Mouse (Mus musculus) kidney, postnatal 0 days (tissue): ENCODE measurements around the gene Nlgn3. TPM values are rescaled to one million over a fixed set of nuclear protein-coding genes. Genes with fewer than 3 reads are reported as not detected.

Source experiments
- ATAC-seq: fragments of 200-750 bp; cut with Nextera tagmentation; replicated peaks from 2 replicates; pipeline ENCODE4 v1.8.0; 2017; ENCODE audit warnings: low read depth, moderate number of reproducible peaks, moderate TSS enrichment, moderate library complexity; ENCODE audit not compliant: low FRiP score
- DNase-seq: peaks from one replicate; pipeline ENCODE4 v3.0.0-alpha.2; 2016; ENCODE audit warnings: low spot score
- H3K27ac ChIP-seq: fragments of 300-500 bp; sonication (generic); 2 replicates; pipeline ENCODE4 v1.5.1; 2014; ENCODE audit warnings: mild to moderate bottlenecking
- H3K27me3 ChIP-seq: fragments of 300-500 bp; sonication (generic); 2 replicates; pipeline ENCODE4 v1.6.1; 2014; ENCODE audit warnings: low read length, mixed read lengths; ENCODE audit not compliant: insufficient read depth
- H3K36me3 ChIP-seq: fragments of 300-500 bp; sonication (generic); 2 replicates; pipeline ENCODE4 v1.6.1; 2014; ENCODE audit warnings: low read length, mixed read lengths; ENCODE audit not compliant: insufficient read depth
- H3K4me1 ChIP-seq: fragments of 300-500 bp; sonication (generic); replicated peaks from 2 replicates; pipeline ENCODE4 v1.6.1; 2014; ENCODE audit warnings: antibody characterized with exemption, low read length, mixed read lengths; ENCODE audit not compliant: insufficient read depth
- H3K4me2 ChIP-seq: fragments of 300-500 bp; sonication (generic); 2 replicates; pipeline ENCODE4 v1.6.1; 2014; ENCODE audit warnings: mild to moderate bottlenecking, low read length, moderate library complexity, mixed read lengths
- H3K4me3 ChIP-seq: fragments of 300-500 bp; sonication (generic); replicated peaks from 2 replicates; pipeline ENCODE4 v1.5.1; 2014; ENCODE audit warnings: low read depth, low read length
- H3K9ac ChIP-seq: fragments of 300-500 bp; sonication (generic); 2 replicates; pipeline ENCODE4 v1.6.1; 2014; ENCODE audit warnings: low read depth, low read length
- H3K9me3 ChIP-seq: fragments of 300-500 bp; sonication (generic); replicated peaks from 2 replicates; pipeline ENCODE4 v1.6.1; 2016; ENCODE audit warnings: low read length, inconsistent platforms, mixed read lengths
- CTCF ChIP-seq: IDR thresholded peaks from 2 replicates; pipeline ENCODE4 v1.5.1; 2016; ENCODE audit warnings: antibody characterized with exemption, low read depth, mild to moderate bottlenecking, moderate library complexity
- WGBS: fragments of 180-500 bp; shearing (Covaris S2); extraction: QIAGEN DNeasy Blood & Tissue Kit; methylation state at CpG from one replicate; pipeline ENCODE4 v1.1.7; 2014; 5-methylcytosine and 5-hydroxymethylcytosine counted together
- polyA plus RNA-seq: library from polyadenylated mRNA; unstranded; fragments of >200 nt; fragmentation: Nextera tagmentation; extraction: Ambion mirVana; gene quantifications from 2 replicates; pipeline ENCODE4 v1.2.1, GENCODE M21; 2015

The Nlgn3 gene
- 1.7 and 2.8 TPM in 2 replicates for polyA plus RNA-seq

DNA sequence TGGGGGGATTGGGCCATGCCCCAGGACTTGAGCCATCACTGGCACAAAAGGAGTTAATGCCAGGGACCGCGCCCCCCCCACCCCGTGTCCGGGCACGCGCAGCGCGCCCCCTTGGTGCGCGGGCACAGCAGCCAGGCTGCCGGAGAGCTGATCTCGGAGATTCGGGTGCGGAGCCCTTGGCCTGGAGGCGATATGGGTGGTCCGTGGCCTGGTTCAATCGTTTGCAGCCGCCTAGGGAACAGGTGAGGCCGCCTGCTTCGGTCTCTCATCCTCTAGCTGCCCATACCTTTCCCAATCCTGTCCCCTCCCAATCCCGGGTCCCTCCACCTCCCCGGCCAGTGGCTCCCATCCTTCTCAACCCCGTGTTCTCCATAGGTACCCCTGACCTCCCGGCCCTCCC lies at the start of gene Nlgn3:
TSS of gene Nlgn3 (plus strand) at position 114 of the 400 bp plus-strand sequence.
- H3K9me3 ChIP-seq = no peaks in the 10 kb centered on the region
- 31% methylated on average over 18 of the region's 24 CpGs for WGBS
- 0 out of 2 replicates have a peak within 1 kb of the TSS, but pooled peaks have one; percentile 18 for H3K9ac ChIP-seq
- no peaks in the 10 kb centered on the region for H3K36me3 ChIP-seq
- H3K4me1 ChIP-seq = no peaks in the 10 kb centered on the region
- no peak within 1 kb of the TSS for H3K27ac ChIP-seq
- ATAC-seq (0 out of 2 replicates have a peak, but pooled peaks have one; percentile 23), DNase-seq (no peak)
- no peak for TF ChIP-seq CTCF
- peak within 1 kb of the TSS; percentile 18 for H3K4me3 ChIP-seq
- H3K4me2 ChIP-seq = peak within 1 kb of the TSS; percentile 53
- no peaks in the 10 kb centered on the region for H3K27me3 ChIP-seq

DNA sequence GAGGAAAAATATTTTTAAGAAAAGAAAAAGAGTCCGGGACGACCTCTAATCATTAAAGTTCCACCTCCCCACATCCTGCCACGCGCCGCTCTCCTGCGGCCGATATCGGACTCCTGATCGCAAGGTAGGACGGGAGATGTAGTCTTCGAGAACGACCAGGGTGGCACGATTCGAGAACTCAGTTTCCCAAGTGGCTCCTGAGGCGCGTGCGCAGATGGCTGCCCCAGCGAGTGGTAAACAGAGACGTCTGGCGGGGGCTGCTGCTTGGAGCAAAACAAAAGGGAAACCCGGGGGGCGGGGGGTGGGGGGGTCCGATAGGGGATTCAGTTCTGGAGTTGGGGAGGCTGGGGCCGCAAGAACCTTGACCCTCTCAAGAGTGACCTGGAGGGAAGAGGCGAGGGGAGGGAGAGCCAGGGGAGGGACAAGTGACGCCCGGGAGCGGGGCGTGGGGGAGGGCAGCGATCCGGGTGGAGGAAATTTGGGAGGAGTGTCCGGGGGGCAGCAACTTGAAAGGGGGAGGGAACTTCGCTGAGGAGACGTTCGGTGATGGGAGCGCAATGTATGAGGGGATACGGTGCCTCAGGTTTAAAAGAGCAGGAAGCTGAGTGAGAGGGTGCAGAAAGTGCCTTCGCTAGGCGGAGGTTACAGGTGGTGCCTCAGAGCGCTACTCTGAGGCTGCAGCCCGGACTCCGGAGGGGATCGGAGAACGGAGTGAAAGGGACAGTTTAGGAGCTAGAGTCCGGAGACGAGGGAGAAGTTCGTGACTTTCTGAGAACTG lies 44.8 kb upstream of the Nlgn3 start, which contains the start of gene Foxo4:
TSS of gene Foxo4 (plus strand) at position 577 of the 778 bp plus-strand sequence.
- WGBS = 30% methylated on average over 47 of the region's 47 CpGs
- H3K27ac ChIP-seq = peak within 1 kb of the TSS; percentile 73
- no peaks in the 10 kb centered on the region for H3K9me3 ChIP-seq
- DNase-seq (peak; percentile 93), ATAC-seq (peak; percentile 88)
- H3K4me2 ChIP-seq = peak within 1 kb of the TSS; percentile 71
- H3K9ac ChIP-seq = peak within 1 kb of the TSS; percentile 59
- H3K4me3 ChIP-seq = peak within 1 kb of the TSS; percentile 51
- H3K36me3 ChIP-seq = no peaks in the 10 kb centered on the region
- no peak for TF ChIP-seq CTCF
- no peaks in the 10 kb centered on the region for H3K4me1 ChIP-seq
- H3K27me3 ChIP-seq = no peaks in the 10 kb centered on the region

DNA sequence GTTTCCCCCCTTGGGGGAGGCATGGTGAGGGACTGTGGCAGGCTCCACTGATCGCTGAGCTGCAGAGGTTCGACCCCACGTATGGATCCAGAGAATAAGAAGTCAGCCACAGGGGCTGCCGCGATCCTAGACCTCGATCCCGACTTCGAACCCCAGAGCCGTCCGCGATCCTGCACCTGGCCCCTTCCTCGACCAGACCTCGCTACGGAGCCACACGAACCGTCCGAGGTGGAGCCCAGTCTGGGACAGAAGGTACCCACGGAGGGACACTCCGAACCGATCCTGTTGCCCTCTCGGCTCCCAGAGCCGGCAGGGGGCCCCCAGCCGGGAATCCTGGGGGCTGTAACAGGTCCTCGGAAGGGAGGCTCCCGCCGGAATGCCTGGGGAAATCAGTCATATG lies 44.2 kb upstream of the Nlgn3 start:
- no peaks in the 10 kb centered on the region for H3K4me1 ChIP-seq
- ATAC-seq (peak; percentile 16; the same call in 1 of the 2 replicates), DNase-seq (no peak)
- 0 out of 2 replicates have a peak, but pooled peaks have one; percentile 8 for TF ChIP-seq CTCF
- no peaks in the 10 kb centered on the region for H3K36me3 ChIP-seq
- H3K27ac ChIP-seq = peak overlapping the region; percentile 73; the same call in 1 of the 2 replicates
- H3K4me3 ChIP-seq = peak overlapping the region; percentile 51
- H3K4me2 ChIP-seq = peak overlapping the region; percentile 71
- no peaks in the 10 kb centered on the region for H3K27me3 ChIP-seq
- peak overlapping the region; percentile 59 for H3K9ac ChIP-seq
- 28% methylated on average over 26 of the region's 26 CpGs for WGBS
- no peaks in the 10 kb centered on the region for H3K9me3 ChIP-seq

GRCm38 (mm10) chrX:101256603-101257002 lies 42.4 kb upstream of the Nlgn3 start:
- no peak overlapping the region for H3K27ac ChIP-seq
- TF ChIP-seq CTCF = peak; percentile 45
- ATAC-seq (no peak), DNase-seq (no peak)
- H3K9me3 ChIP-seq = no peaks in the 10 kb centered on the region
- H3K27me3 ChIP-seq = no peaks in the 10 kb centered on the region
- peak overlapping the region; percentile 71 for H3K4me2 ChIP-seq
- H3K4me3 ChIP-seq = no peak overlapping the region
- 0 out of 2 replicates have a peak, but pooled peaks cover 7% of the 10 kb centered on the region for H3K4me1 ChIP-seq
- H3K36me3 ChIP-seq = no peaks in the 10 kb centered on the region
- H3K9ac ChIP-seq = no peak overlapping the region
- WGBS = 80% methylated on average over 13 of the region's 13 CpGs

- peak; percentile 70 for DNase-seq
- no peak overlapping the region for H3K4me2 ChIP-seq
Measured at GRCm38 (mm10) chrX:101260441-101261325, 38.3 kb upstream of the Nlgn3 start.

GRCm38 (mm10) chrX:101263892-101264291 lies 35.1 kb upstream of the Nlgn3 start, which contains the start of gene Gm614:
TSS of gene Gm614 (minus strand) at chrX:101263992.
- DNase-seq = no peak
- Histone ChIP-seq H3K9me3 (no peaks in the 10 kb centered on the region), H3K9ac (no peak within 1 kb of the TSS), H3K36me3 (no peaks in the 10 kb centered on the region), H3K27me3 (no peaks in the 10 kb centered on the region), H3K4me3 (no peak within 1 kb of the TSS), H3K4me2 (no peak within 1 kb of the TSS), H3K4me1 (0 out of 2 replicates have a peak, but pooled peaks cover 9% of the 10 kb centered on the region), H3K27ac (no peak within 1 kb of the TSS)
- no peak for ATAC-seq
- WGBS = 62% methylated on average over 1 of the region's 1 CpGs
- no peak for TF ChIP-seq CTCF

More at GRCm38 (mm10) chrX:101260441-101261325, 38.3 kb upstream of the Nlgn3 start:
- no peak for TF ChIP-seq CTCF
- no peak overlapping the region for H3K9ac ChIP-seq
- H3K36me3 ChIP-seq = no peaks in the 10 kb centered on the region
- 0 out of 2 replicates have a peak, but pooled peaks cover 9% of the 10 kb centered on the region for H3K4me1 ChIP-seq
- H3K4me3 ChIP-seq = no peak overlapping the region
- no peaks in the 10 kb centered on the region for H3K9me3 ChIP-seq
- 31% methylated on average over 12 of the region's 13 CpGs for WGBS
- H3K27ac ChIP-seq = peak overlapping the region; percentile 54
- peak; percentile 79 for ATAC-seq
- no peaks in the 10 kb centered on the region for H3K27me3 ChIP-seq
